Mouse (Mus musculus) embryonic facial prominence, embryonic 13.5 days (tissue): ENCODE measurements around the gene Hook2. TPM values are rescaled to one million over a fixed set of nuclear protein-coding genes. Genes with fewer than 3 reads are reported as not detected.

Experiments used
- ATAC-seq: fragments of 200-750 bp; cut with Nextera tagmentation; 2 replicates; pipeline ENCODE4 v1.8.0; 2017; ENCODE audit warnings: low read depth; ENCODE audit not compliant: insufficient number of reproducible peaks, insufficient read depth, low FRiP score, low TSS enrichment
- H3K27ac ChIP-seq: fragments of 300-500 bp; sonication (generic); 2 replicates; pipeline ENCODE4 v1.5.1; 2015; ENCODE audit warnings: moderate library complexity, mild to moderate bottlenecking, inconsistent platforms
- H3K27me3 ChIP-seq: fragments of 300-500 bp; sonication (generic); 2 replicates; pipeline ENCODE4 v1.6.1; 2015; ENCODE audit warnings: mild to moderate bottlenecking, inconsistent platforms
- H3K36me3 ChIP-seq: fragments of 300-500 bp; sonication (generic); 2 replicates; pipeline ENCODE4 v1.6.1; 2015; ENCODE audit warnings: mild to moderate bottlenecking, inconsistent platforms
- H3K4me1 ChIP-seq: fragments of 300-500 bp; sonication (generic); 2 replicates; pipeline ENCODE4 v1.6.1; 2015; ENCODE audit warnings: inconsistent platforms
- H3K4me2 ChIP-seq: fragments of 300-500 bp; sonication (generic); 2 replicates; pipeline ENCODE4 v1.6.1; 2015; ENCODE audit warnings: moderate library complexity, mild to moderate bottlenecking, inconsistent platforms
- H3K4me3 ChIP-seq: fragments of 300-500 bp; sonication (generic); 2 replicates; pipeline ENCODE4 v1.5.1; 2015; ENCODE audit warnings: mild to moderate bottlenecking, inconsistent platforms
- H3K9ac ChIP-seq: fragments of 300-500 bp; sonication (generic); 2 replicates; pipeline ENCODE4 v1.6.1; 2015; ENCODE audit warnings: mild to moderate bottlenecking, inconsistent platforms
- H3K9me3 ChIP-seq: fragments of 300-500 bp; sonication (generic); 2 replicates; pipeline ENCODE4 v1.6.1; 2016; ENCODE audit warnings: inconsistent platforms
- whole genome bisulfite sequencing: fragments of 180-500 bp; shearing (Covaris S2); methylation state at CpG from one replicate; pipeline ENCODE4 v1.1.7; 2015; ENCODE audit warnings: mixed read lengths; 5-methylcytosine and 5-hydroxymethylcytosine counted together
- polyA plus RNA-seq: library from polyadenylated mRNA; unstranded; fragments of >200 nt; fragmentation: Nextera tagmentation; extraction: Ambion mirVana; gene quantifications from 2 replicates; pipeline ENCODE4 v1.2.1, GENCODE M21; 2015

Gene Hook2
- polyA plus RNA-seq, 1 experiment from 2014 or later: 23.2 TPM

GRCm38 (mm10) chr8:85036381-85036717 is 45.9 kb downstream of the Hook2 start:
- under 1% methylated on average over 9 of the region's 9 CpGs for WGBS

GRCm38 (mm10) chr8:85036718-85037365 is 46.4 kb downstream of the Hook2 start, which contains the start of gene Tnpo2:
Tnpo2 (plus strand) TSS chr8:85036915.
- peaks cover 37% of the 10 kb centered on the region for H3K4me1 ChIP-seq
- under 1% methylated on average over 59 of the region's 59 CpGs for WGBS
- ATAC-seq: peak; percentile 89

More at GRCm38 (mm10) chr8:85036381-85036717, 45.9 kb downstream of the Hook2 start:
- ATAC-seq: peak; percentile 12; the same call in 1 of the 2 replicates
- Histone ChIP-seq H3K27me3 (no peaks in the 10 kb centered on the region), H3K36me3 (peaks cover 42% of the 10 kb centered on the region), H3K27ac (peak overlapping the region; percentile 100), H3K4me3 (peak overlapping the region; percentile 81), H3K4me2 (peak overlapping the region; percentile 80), H3K9me3 (no peaks in the 10 kb centered on the region), H3K9ac (peak overlapping the region; percentile 95), H3K4me1 (peaks cover 37% of the 10 kb centered on the region)

GRCm38 (mm10) chr8:85037366-85037680 is 46.9 kb downstream of the Hook2 start:
- peak; percentile 70 for ATAC-seq
- peak overlapping the region; percentile 80 for H3K4me2 ChIP-seq
- no peaks in the 10 kb centered on the region for H3K9me3 ChIP-seq
- H3K36me3 ChIP-seq: peaks cover 42% of the 10 kb centered on the region
- peak overlapping the region; percentile 95 for H3K9ac ChIP-seq
- peaks cover 37% of the 10 kb centered on the region for H3K4me1 ChIP-seq
- peak overlapping the region; percentile 100 for H3K27ac ChIP-seq
- H3K27me3 ChIP-seq: no peaks in the 10 kb centered on the region
- WGBS: 0% methylated on average over 14 of the region's 14 CpGs
- H3K4me3 ChIP-seq: peak overlapping the region; percentile 81

More at GRCm38 (mm10) chr8:85036718-85037365, 46.4 kb downstream of the Hook2 start, which contains the start of gene Tnpo2:
- Histone ChIP-seq H3K27me3 (no peaks in the 10 kb centered on the region), H3K9me3 (no peaks in the 10 kb centered on the region), H3K4me3 (peak within 1 kb of the TSS; percentile 81), H3K4me2 (peak within 1 kb of the TSS; percentile 80), H3K9ac (peak within 1 kb of the TSS; percentile 95), H3K36me3 (peaks cover 42% of the 10 kb centered on the region), H3K27ac (peak within 1 kb of the TSS; percentile 100)

- Histone ChIP-seq H3K9ac (peak overlapping the region; percentile 95), H3K4me1 (peaks cover 37% of the 10 kb centered on the region), H3K27me3 (no peaks in the 10 kb centered on the region), H3K27ac (peak overlapping the region; percentile 100), H3K4me3 (peak overlapping the region; percentile 81), H3K4me2 (peak overlapping the region; percentile 80), H3K36me3 (peaks cover 42% of the 10 kb centered on the region), H3K9me3 (no peaks in the 10 kb centered on the region)
- under 1% methylated on average over 57 of the region's 57 CpGs for WGBS
- ATAC-seq: no peak
Observed at GRCm38 (mm10) chr8:85037681-85038531, 47.5 kb downstream of the Hook2 start.

GRCm38 (mm10) chr8:85043619-85044018 is 53.2 kb downstream of the Hook2 start:
- Histone ChIP-seq H3K4me3 (no peak overlapping the region), H3K4me1 (peaks cover 16% of the 10 kb centered on the region), H3K27me3 (no peaks in the 10 kb centered on the region), H3K27ac (no peak overlapping the region), H3K9me3 (no peaks in the 10 kb centered on the region), H3K4me2 (no peak overlapping the region), H3K9ac (no peak overlapping the region), H3K36me3 (peaks cover 88% of the 10 kb centered on the region)
- 86% methylated on average over 6 of the region's 6 CpGs for WGBS
- ATAC-seq: no peak

Other genes starting within 250 kb of the Hook2 start
- gene Nfix, start 190.3 kb upstream of the Hook2 start, polyA plus RNA-seq: 37.0 and 42.9 TPM in 2 replicates
- gene Dand5, start 167.8 kb upstream of the Hook2 start, polyA plus RNA-seq: 7.0 TPM in 2 replicates
- 45.6 and 48.2 TPM in 2 replicates for gene Gadd45gip1, start 159.1 kb upstream of the Hook2 start, polyA plus RNA-seq
- 97.1 and 100 TPM in 2 replicates for gene Rad23a, start 149.9 kb upstream of the Hook2 start, polyA plus RNA-seq
- 959 and 1,012 TPM in 2 replicates for gene Calr, start 143.7 kb upstream of the Hook2 start, polyA plus RNA-seq
- gene Farsa, start 133.6 kb upstream of the Hook2 start, polyA plus RNA-seq: 105 and 108 TPM in 2 replicates
- gene Syce2, start 118.5 kb upstream of the Hook2 start, polyA plus RNA-seq: 101 and 111 TPM in 2 replicates
- gene Gcdh, start 96.7 kb upstream of the Hook2 start, polyA plus RNA-seq: 39.1 and 40.6 TPM in 2 replicates
- gene Klf1, start 88.7 kb upstream of the Hook2 start, polyA plus RNA-seq: 1.8 and 5.6 TPM in 2 replicates
- gene Dnase2a, start 82.0 kb upstream of the Hook2 start, polyA plus RNA-seq: 15.9 and 22.7 TPM in 2 replicates
- gene Mast1, start 53.2 kb upstream of the Hook2 start, polyA plus RNA-seq: 1.4 and 1.6 TPM in 2 replicates
- 0.36 and 0.39 TPM in 2 replicates for gene Rtbdn, start 43.6 kb upstream of the Hook2 start, polyA plus RNA-seq
- not detected in 2 replicates for gene Gm49661, start 21.2 kb upstream of the Hook2 start, polyA plus RNA-seq
- gene Prdx2, start 21.0 kb upstream of the Hook2 start, polyA plus RNA-seq: 888 and 1,010 TPM in 2 replicates
- 93.2 and 94.5 TPM in 2 replicates for gene Rnaseh2a, start 20.8 kb upstream of the Hook2 start, polyA plus RNA-seq
- 10.4 and 11.2 TPM in 2 replicates for gene Junb, start 11.9 kb upstream of the Hook2 start, polyA plus RNA-seq
- 0.14 TPM in 1 of 2 replicates, not detected in the other for gene Best2, start 23.9 kb downstream of the Hook2 start, polyA plus RNA-seq
- 126 and 139 TPM in 2 replicates for gene Asna1, start 34.7 kb downstream of the Hook2 start, polyA plus RNA-seq
- gene Trir, start 36.2 kb downstream of the Hook2 start, polyA plus RNA-seq: 133 and 146 TPM in 2 replicates
- gene Tnpo2, start 46.3 kb downstream of the Hook2 start, polyA plus RNA-seq: 30.1 and 43.4 TPM in 2 replicates
- gene Fbxw9, start 69.5 kb downstream of the Hook2 start, polyA plus RNA-seq: 36.7 and 38.2 TPM in 2 replicates
- gene Gm5741, start 77.4 kb downstream of the Hook2 start, polyA plus RNA-seq: 1.1 and 1.4 TPM in 2 replicates
- gene Dhps, start 81.2 kb downstream of the Hook2 start, polyA plus RNA-seq: 55.1 and 70.7 TPM in 2 replicates
- 129 and 130 TPM in 2 replicates for gene Wdr83os, start 90.1 kb downstream of the Hook2 start, polyA plus RNA-seq
- 45.2 and 46.2 TPM in 2 replicates for gene Wdr83, start 90.7 kb downstream of the Hook2 start, polyA plus RNA-seq
- gene Man2b1, start 92.7 kb downstream of the Hook2 start, polyA plus RNA-seq: 29.1 and 29.6 TPM in 2 replicates
- gene Zfp791, start 132.5 kb downstream of the Hook2 start, polyA plus RNA-seq: 2.9 and 3.1 TPM in 2 replicates
- not detected in 2 replicates for gene Cks1brt, start 161.3 kb downstream of the Hook2 start, polyA plus RNA-seq
- gene Olfr371, start 235.4 kb downstream of the Hook2 start, polyA plus RNA-seq: not detected in 2 replicates